Mouse (Mus musculus): ENCODE measurements around the gene Zfp593. TPM values are rescaled to one million over a fixed set of nuclear protein-coding genes. Genes with fewer than 3 reads are reported as not detected.

The Zfp593 gene
- polyA plus RNA-seq, 2 experiments = 15.8 to 17.3 TPM

GRCm38 (mm10) chr4:134234876-134235275 lies 10.5 kb downstream of the Zfp593 start:
- Histone ChIP-seq H3K27ac (replicated peaks; ENCODE audit: low read depth, low read length) (no peak overlapping the region), H3K4me3 (replicated peaks; ENCODE audit: low read length) (no peak overlapping the region), H3K27me3 (ENCODE audit: control insufficient read depth, insufficient read depth, low read length) (peaks cover 21% of the 10 kb centered on the region), H3K9ac (ENCODE audit: low read depth, low read length, severe bottlenecking) (no peak overlapping the region), H3K36me3 (ENCODE audit: control insufficient read depth, insufficient read depth, low read length) (no peaks in the 10 kb centered on the region), H3K4me2 (replicated peaks; ENCODE audit: low read depth, low read length, severe bottlenecking) (no peak overlapping the region), H3K4me1 (ENCODE audit: control insufficient read depth, insufficient read depth, low read length) (0 out of 2 replicates have a peak, but pooled peaks cover 6% of the 10 kb centered on the region), H3K9me3 (ENCODE audit: control insufficient read depth, low read length) (no peaks in the 10 kb centered on the region)
- ATAC-seq (ENCODE audit: low FRiP score, low read depth) = no peak
- no peak for DNase-seq (ENCODE audit: low spot score)
- TF ChIP-seq POLR2A (IDR thresholded peaks at IDR 0.05; ENCODE audit: borderline replicate concordance, extremely low read depth, insufficient read depth, insufficient read length) = no peak
- 83% methylated on average over 5 of the region's 5 CpGs for WGBS

- ATAC-seq (ENCODE audit: low FRiP score, low read depth) = no peak
- Histone ChIP-seq H3K27ac (replicated peaks; ENCODE audit: low read depth, low read length) (no peak overlapping the region), H3K9ac (ENCODE audit: low read depth, low read length, severe bottlenecking) (no peak overlapping the region), H3K4me2 (replicated peaks; ENCODE audit: low read depth, low read length, severe bottlenecking) (no peak overlapping the region), H3K4me3 (replicated peaks; ENCODE audit: low read length) (no peak overlapping the region), H3K36me3 (ENCODE audit: control insufficient read depth, insufficient read depth, low read length) (no peaks in the 10 kb centered on the region), H3K4me1 (ENCODE audit: control insufficient read depth, insufficient read depth, low read length) (no peaks in the 10 kb centered on the region), H3K27me3 (ENCODE audit: control insufficient read depth, insufficient read depth, low read length) (no peaks in the 10 kb centered on the region), H3K9me3 (ENCODE audit: control insufficient read depth, low read length) (no peaks in the 10 kb centered on the region)
- DNase-seq (ENCODE audit: low spot score) = no peak
- 31% methylated on average over 8 of the region's 8 CpGs for WGBS
- no peak for TF ChIP-seq POLR2A (IDR thresholded peaks at IDR 0.05; ENCODE audit: borderline replicate concordance, extremely low read depth, insufficient read depth, insufficient read length)
These were observed 15.0 kb downstream of the Zfp593 start for GRCm38 (mm10) chr4:134230431-134230830.

GRCm38 (mm10) chr4:134227194-134227593 lies 18.2 kb downstream of the Zfp593 start, which contains the start of gene Catsper4:
Catsper4 (minus strand) TSS chr4:134227383.
- Histone ChIP-seq H3K4me3 (replicated peaks; ENCODE audit: low read length) (no peak within 1 kb of the TSS), H3K9me3 (ENCODE audit: control insufficient read depth, low read length) (no peaks in the 10 kb centered on the region), H3K4me1 (ENCODE audit: control insufficient read depth, insufficient read depth, low read length) (no peaks in the 10 kb centered on the region), H3K4me2 (replicated peaks; ENCODE audit: low read depth, low read length, severe bottlenecking) (no peak within 1 kb of the TSS), H3K36me3 (ENCODE audit: control insufficient read depth, insufficient read depth, low read length) (no peaks in the 10 kb centered on the region), H3K9ac (ENCODE audit: low read depth, low read length, severe bottlenecking) (no peak within 1 kb of the TSS), H3K27me3 (ENCODE audit: control insufficient read depth, insufficient read depth, low read length) (no peaks in the 10 kb centered on the region), H3K27ac (replicated peaks; ENCODE audit: low read depth, low read length) (no peak within 1 kb of the TSS)
- ATAC-seq (ENCODE audit: low FRiP score, low read depth) (no peak), DNase-seq (ENCODE audit: low spot score) (no peak)
- WGBS = 72% methylated on average over 8 of the region's 8 CpGs
- no peak for TF ChIP-seq POLR2A (IDR thresholded peaks at IDR 0.05; ENCODE audit: borderline replicate concordance, extremely low read depth, insufficient read depth, insufficient read length)

GRCm38 (mm10) chr4:134222793-134223600 lies 22.4 kb downstream of the Zfp593 start:
- no peak overlapping the region for H3K27ac ChIP-seq (replicated peaks; ENCODE audit: low read depth, low read length)
- H3K4me3 ChIP-seq (replicated peaks; ENCODE audit: low read length) = no peak overlapping the region
- WGBS = 61% methylated on average over 11 of the region's 11 CpGs
- H3K4me2 ChIP-seq (replicated peaks; ENCODE audit: low read depth, low read length, severe bottlenecking) = no peak overlapping the region
- no peak for TF ChIP-seq POLR2A (IDR thresholded peaks at IDR 0.05; ENCODE audit: borderline replicate concordance, extremely low read depth, insufficient read depth, insufficient read length)
- no peaks in the 10 kb centered on the region for H3K27me3 ChIP-seq (ENCODE audit: control insufficient read depth, insufficient read depth, low read length)
- H3K9me3 ChIP-seq (ENCODE audit: control insufficient read depth, low read length) = no peaks in the 10 kb centered on the region
- DNase-seq (ENCODE audit: low spot score) (no peak), ATAC-seq (ENCODE audit: low FRiP score, low read depth) (no peak)
- H3K4me1 ChIP-seq (ENCODE audit: control insufficient read depth, insufficient read depth, low read length) = no peaks in the 10 kb centered on the region
- H3K36me3 ChIP-seq (ENCODE audit: control insufficient read depth, insufficient read depth, low read length) = no peaks in the 10 kb centered on the region
- no peak overlapping the region for H3K9ac ChIP-seq (ENCODE audit: low read depth, low read length, severe bottlenecking)

- no peaks in the 10 kb centered on the region for H3K36me3 ChIP-seq (ENCODE audit: control insufficient read depth, insufficient read depth, low read length)
- no peaks in the 10 kb centered on the region for H3K9me3 ChIP-seq (ENCODE audit: control insufficient read depth, low read length)
- no peak overlapping the region for H3K4me2 ChIP-seq (replicated peaks; ENCODE audit: low read depth, low read length, severe bottlenecking)
- no peak for DNase-seq (ENCODE audit: low spot score)
- H3K4me1 ChIP-seq (ENCODE audit: control insufficient read depth, insufficient read depth, low read length) = no peaks in the 10 kb centered on the region
- no peak overlapping the region for H3K4me3 ChIP-seq (replicated peaks; ENCODE audit: low read length)
- ATAC-seq (ENCODE audit: low FRiP score, low read depth) = no peak
- no peak overlapping the region for H3K9ac ChIP-seq (ENCODE audit: low read depth, low read length, severe bottlenecking)
- 61% methylated on average over 6 of the region's 6 CpGs for WGBS
- no peak for TF ChIP-seq POLR2A (IDR thresholded peaks at IDR 0.05; ENCODE audit: borderline replicate concordance, extremely low read depth, insufficient read depth, insufficient read length)
- no peaks in the 10 kb centered on the region for H3K27me3 ChIP-seq (ENCODE audit: control insufficient read depth, insufficient read depth, low read length)
- H3K27ac ChIP-seq (replicated peaks; ENCODE audit: low read depth, low read length) = no peak overlapping the region
These were observed 38.8 kb downstream of the Zfp593 start for GRCm38 (mm10) chr4:134206488-134207053.
